Mouse (Mus musculus) cortical plate, adult 2 months (tissue): Measurements from ENCODE around the gene Ryr3. TPM values are rescaled to one million over a fixed set of nuclear protein-coding genes. Genes with fewer than 3 reads are reported as not detected.

Experiments used
- H3K27ac ChIP-seq: fragments of 200-500 bp; 2 replicates; pipeline ENCODE4 v1.5.1; 2012; ENCODE audit warnings: low read length, control low read depth, inconsistent platforms; ENCODE audit not compliant: insufficient read depth
- H3K4me1 ChIP-seq: fragments of 200-500 bp; 2 replicates; pipeline ENCODE4 v1.6.1; 2011; ENCODE audit warnings: low read length; ENCODE audit not compliant: control insufficient read depth, insufficient read depth
- H3K4me3 ChIP-seq: fragments of 200-500 bp; 2 replicates; pipeline ENCODE4 v1.5.1; 2011; ENCODE audit warnings: mild to moderate bottlenecking, low read length, control low read depth; ENCODE audit not compliant: insufficient read depth
- CTCF ChIP-seq: fragments of 200-500 bp; IDR thresholded peaks from 2 replicates; pipeline ENCODE4 v1.5.1; 2011; ENCODE audit warnings: mild to moderate bottlenecking, control low read depth, low read length; ENCODE audit not compliant: insufficient read depth; ENCODE audit errors: extremely low read depth
- POLR2A ChIP-seq: fragments of 200-500 bp; IDR thresholded peaks from 2 replicates; pipeline ENCODE4 v1.6.1; 2011; ENCODE audit warnings: mild to moderate bottlenecking, low read length, control low read depth; ENCODE audit not compliant: insufficient read depth; ENCODE audit errors: extremely low read depth
- polyA plus RNA-seq: library from polyadenylated mRNA; depleted of rRNA; stranded (reverse); fragments of >200 nt; gene quantifications from 2 replicates; pipeline ENCODE4 v1.2.3, GENCODE M21; 2012

Ryr3 gene
- polyA plus RNA-seq, 1 experiment: 23.2 TPM

DNA sequence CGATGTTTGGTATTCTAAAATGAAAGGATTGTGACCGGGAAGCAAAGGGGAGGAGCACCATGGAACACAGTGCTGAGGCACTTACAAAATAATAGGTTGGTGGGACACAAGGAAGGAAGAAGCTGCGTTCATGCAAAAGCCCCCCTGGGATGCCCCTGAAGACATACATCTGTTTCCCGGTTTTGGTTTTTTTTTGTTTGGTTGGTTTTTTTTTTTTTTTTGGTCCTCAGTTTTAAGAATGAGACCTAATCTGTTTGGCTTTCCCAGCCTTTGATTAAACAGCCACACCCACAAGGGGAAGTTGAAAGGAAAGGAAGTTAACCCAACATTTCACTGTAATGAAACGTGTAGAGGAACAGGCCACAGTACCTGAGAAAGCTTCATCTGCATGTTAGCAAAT lies 560.8 kb downstream of the Ryr3 start:
- Histone ChIP-seq H3K4me1 (no peaks in the 10 kb centered on the region), H3K4me3 (no peak overlapping the region), H3K27ac (no peak overlapping the region)
- TF ChIP-seq CTCF: no peak
- TF ChIP-seq POLR2A: no peak

DNA sequence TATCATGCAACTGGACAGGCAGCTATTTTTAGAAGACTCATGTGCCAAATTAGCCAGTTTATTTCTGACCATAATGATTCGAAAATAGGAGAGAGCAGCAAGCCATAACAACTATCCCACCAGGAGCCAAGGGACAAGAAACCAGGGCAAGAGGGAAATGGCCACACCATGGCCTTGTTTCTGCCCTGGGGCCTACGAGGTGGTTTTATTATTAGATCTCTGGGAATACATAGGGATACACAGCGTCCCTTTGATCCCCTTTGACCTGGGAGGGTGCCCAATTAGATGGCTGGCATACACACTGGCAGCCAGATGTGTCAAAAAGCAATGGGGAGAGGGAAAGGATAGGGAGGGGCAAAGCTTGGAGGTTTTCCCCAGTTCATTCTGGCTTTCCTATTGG lies 563.1 kb downstream of the Ryr3 start:
- Histone ChIP-seq H3K4me1 (no peaks in the 10 kb centered on the region), H3K4me3 (no peak overlapping the region), H3K27ac (no peak overlapping the region)
- TF ChIP-seq POLR2A: no peak
- no peak for TF ChIP-seq CTCF

DNA sequence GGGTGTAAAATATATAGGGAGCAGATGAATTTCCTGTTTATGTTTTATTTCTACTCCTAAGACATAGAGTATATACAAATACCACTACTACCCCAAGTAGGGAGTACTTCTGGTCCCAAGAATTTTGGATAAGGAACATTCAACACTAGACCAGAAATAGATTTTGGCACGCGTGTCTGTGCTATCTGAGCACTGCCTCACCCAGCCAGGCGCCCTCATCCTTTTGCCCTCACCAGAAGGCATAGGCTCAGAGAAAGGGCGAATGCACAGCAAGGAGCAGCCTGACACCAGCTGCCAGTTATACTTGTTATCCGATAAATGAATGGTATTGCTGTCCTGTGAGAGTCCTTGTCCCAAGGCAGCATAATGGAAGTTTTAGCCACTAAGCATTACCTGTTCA lies 579.7 kb downstream of the Ryr3 start:
- H3K4me3 ChIP-seq: no peak overlapping the region
- H3K27ac ChIP-seq: no peak overlapping the region
- TF ChIP-seq POLR2A (no peak), CTCF (no peak)
- peaks cover 1% of the 10 kb centered on the region; the same call in 1 of the 2 replicates for H3K4me1 ChIP-seq

GRCm38 (mm10) chr2:112632536-112632935 lies 584.4 kb downstream of the Ryr3 start:
- no peak for TF ChIP-seq POLR2A
- H3K27ac ChIP-seq: no peak overlapping the region
- H3K4me3 ChIP-seq: no peak overlapping the region
- peaks cover 1% of the 10 kb centered on the region; the same call in 1 of the 2 replicates for H3K4me1 ChIP-seq

GRCm38 (mm10) chr2:112630669-112631068 lies 586.2 kb downstream of the Ryr3 start:
- no peaks in the 10 kb centered on the region for H3K4me1 ChIP-seq
- TF ChIP-seq CTCF (no peak), POLR2A (no peak)
- H3K27ac ChIP-seq: no peak overlapping the region
- no peak overlapping the region for H3K4me3 ChIP-seq

DNA sequence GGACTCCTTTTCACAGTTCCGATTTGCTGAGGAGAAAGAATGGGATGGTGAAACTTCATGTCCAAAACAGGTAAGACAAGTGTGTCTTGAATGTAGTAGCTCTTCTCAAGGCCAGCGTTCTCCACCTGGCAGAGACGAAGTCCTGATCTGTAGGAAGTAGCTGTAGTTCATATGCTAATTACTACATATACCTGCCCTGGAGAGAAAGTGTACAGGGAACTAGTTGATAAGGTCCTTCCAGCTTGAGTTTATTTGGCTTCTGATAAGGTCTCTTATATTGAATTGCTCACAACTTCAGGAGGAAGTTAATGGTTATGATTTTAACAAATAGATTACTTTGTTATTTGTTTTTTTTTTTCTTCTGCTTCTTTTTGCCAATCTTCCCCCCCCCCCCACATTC lies 591.7 kb downstream of the Ryr3 start:
- no peak overlapping the region for H3K4me3 ChIP-seq
- TF ChIP-seq POLR2A (no peak), CTCF (no peak)

DNA sequence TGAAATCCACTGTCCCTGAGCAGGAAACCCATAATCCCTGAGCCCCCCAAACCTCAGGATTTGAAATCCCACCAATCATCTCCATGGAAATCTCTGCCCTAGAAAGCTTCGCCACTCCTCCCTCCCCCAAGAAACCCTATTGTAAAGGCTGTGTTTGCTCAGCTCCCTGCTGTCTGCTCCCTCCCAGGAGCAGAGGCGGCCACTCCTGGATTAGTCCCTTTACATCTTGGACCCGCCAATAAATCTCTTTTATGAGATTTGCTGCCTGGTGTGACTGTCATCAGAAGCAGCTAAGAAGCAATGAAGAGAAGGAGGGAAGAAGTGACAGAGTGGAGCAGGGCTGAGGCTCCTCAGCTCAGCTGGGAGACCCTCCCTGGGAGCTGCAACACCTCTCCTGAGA lies 599.7 kb downstream of the Ryr3 start:
- no peaks in the 10 kb centered on the region for H3K4me1 ChIP-seq
- TF ChIP-seq POLR2A: no peak
- H3K27ac ChIP-seq: no peak overlapping the region
- no peak overlapping the region for H3K4me3 ChIP-seq

More for the DNA sequence above, 591.7 kb downstream of the Ryr3 start:
- no peaks in the 10 kb centered on the region for H3K4me1 ChIP-seq
- H3K27ac ChIP-seq: no peak overlapping the region

- Histone ChIP-seq H3K27ac (no peak overlapping the region), H3K4me1 (no peaks in the 10 kb centered on the region), H3K4me3 (no peak overlapping the region)
- TF ChIP-seq CTCF: no peak
- no peak for TF ChIP-seq POLR2A
These were observed 602.5 kb downstream of the Ryr3 start for GRCm38 (mm10) chr2:112614375-112614774.

DNA sequence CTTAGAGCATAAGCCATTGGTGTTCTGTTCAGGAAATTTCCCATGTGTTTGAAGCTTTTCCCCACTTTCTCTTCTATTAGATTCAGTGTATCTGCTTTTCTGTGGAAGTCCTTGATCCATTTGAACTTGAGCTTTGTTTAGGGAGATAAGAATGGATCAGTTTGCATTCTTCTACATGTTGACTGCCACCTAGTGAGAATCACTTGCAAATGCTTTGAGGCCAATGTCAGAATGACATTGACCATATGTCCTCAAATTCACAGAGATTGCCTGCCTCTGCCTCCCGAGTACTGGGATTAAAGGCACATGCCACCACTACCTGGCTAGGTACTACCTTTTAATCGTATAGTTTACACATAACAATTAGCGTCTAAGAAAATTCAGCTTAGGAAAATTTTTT lies 604.3 kb downstream of the Ryr3 start:
- no peaks in the 10 kb centered on the region for H3K4me1 ChIP-seq
- no peak overlapping the region for H3K27ac ChIP-seq
- H3K4me3 ChIP-seq: no peak overlapping the region
- no peak for TF ChIP-seq CTCF
- TF ChIP-seq POLR2A: no peak

GRCm38 (mm10) chr2:112606536-112606935 lies 610.4 kb downstream of the Ryr3 start:
- Histone ChIP-seq H3K27ac (no peak overlapping the region), H3K4me1 (peaks cover 1% of the 10 kb centered on the region; the same call in 1 of the 2 replicates), H3K4me3 (no peak overlapping the region)
- TF ChIP-seq CTCF (no peak), POLR2A (no peak)

DNA sequence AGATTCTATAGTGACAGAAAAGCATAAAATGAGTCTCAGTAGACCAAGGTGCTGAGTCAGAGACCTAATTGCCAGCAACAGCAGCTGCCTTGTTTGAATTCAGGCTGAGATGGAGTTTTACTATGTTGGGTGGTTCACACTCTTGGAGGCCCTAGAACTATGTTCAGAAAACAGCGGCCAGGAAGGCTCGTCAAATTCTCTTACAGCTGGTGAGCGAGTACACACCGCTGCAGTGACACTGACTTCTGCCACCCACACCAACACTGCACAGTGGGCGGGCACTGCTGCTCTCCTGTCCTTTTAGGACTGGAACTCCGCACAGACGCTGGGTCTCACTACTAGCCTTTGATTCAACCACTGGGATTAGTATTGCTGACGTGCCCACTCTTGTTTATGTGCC lies 614.4 kb downstream of the Ryr3 start:
- no peak for TF ChIP-seq CTCF
- no peak for TF ChIP-seq POLR2A
- Histone ChIP-seq H3K4me1 (peaks cover 1% of the 10 kb centered on the region; the same call in 1 of the 2 replicates), H3K4me3 (no peak overlapping the region), H3K27ac (no peak overlapping the region)
